Mouse (Mus musculus) mouse trophoblast stem cell (cell line): ENCODE data around the gene Ppp1r14c.
"Not testable (repeated sequence)": the region's sequence is repeated elsewhere in the genome, so short reads cannot be mapped to it uniquely, and the experiment has no call there.

Source experiments
- in situ Hi-C, 2 experiments: fragments of 300-500 bp; cut with MseI, MboI; formaldehyde crosslinking; loops; 2 replicates in 1 of 2; 3 replicates in 1 of 2; pipeline ENCODE4 v1.15.1; 2025

Gene Ppp1r14c

GRCm38 (mm10) chr10:3460841-3461240 is 95.0 kb downstream of the Ppp1r14c start:
- in situ Hi-C loops: no loop called here

- in situ Hi-C loops: no loop called here
These were observed 100.3 kb downstream of the Ppp1r14c start for GRCm38 (mm10) chr10:3466135-3466626.

GRCm38 (mm10) chr10:3468590-3468989 is 102.7 kb downstream of the Ppp1r14c start:
- in situ Hi-C loops: no loop called here

- in situ Hi-C loops: no loop called here
These were observed 110.8 kb downstream of the Ppp1r14c start for GRCm38 (mm10) chr10:3476611-3477010.

GRCm38 (mm10) chr10:3479772-3480171 is 113.9 kb downstream of the Ppp1r14c start:
- in situ Hi-C loops: no loop called here

- in situ Hi-C loops: no loop called here
These were observed 124.2 kb downstream of the Ppp1r14c start for GRCm38 (mm10) chr10:3490052-3490451.

GRCm38 (mm10) chr10:3496791-3497190 is 130.9 kb downstream of the Ppp1r14c start:
- in situ Hi-C loops: no loop called here

- in situ Hi-C loops: not testable (repeated sequence)
These were observed 135.0 kb downstream of the Ppp1r14c start for GRCm38 (mm10) chr10:3500846-3501245.

- in situ Hi-C loops: no loop called here
These were observed 141.8 kb downstream of the Ppp1r14c start for GRCm38 (mm10) chr10:3507484-3508221.

- in situ Hi-C loops: no loop called here
These were observed 142.3 kb downstream of the Ppp1r14c start for GRCm38 (mm10) chr10:3508222-3508588.

- in situ Hi-C loops: no loop called here
These were observed 142.9 kb downstream of the Ppp1r14c start for GRCm38 (mm10) chr10:3508746-3509145.

GRCm38 (mm10) chr10:3509663-3510277 is 143.9 kb downstream of the Ppp1r14c start:
- in situ Hi-C loops: no loop called here

- in situ Hi-C loops: no loop called here
These were observed 144.6 kb downstream of the Ppp1r14c start for GRCm38 (mm10) chr10:3510486-3510885.

GRCm38 (mm10) chr10:3511401-3511800 is 145.5 kb downstream of the Ppp1r14c start:
- in situ Hi-C loops: no loop called here

- in situ Hi-C loops: no loop called here
These were observed 146.9 kb downstream of the Ppp1r14c start for GRCm38 (mm10) chr10:3512620-3513305.

- in situ Hi-C loops: no loop called here
These were observed 148.1 kb downstream of the Ppp1r14c start for GRCm38 (mm10) chr10:3513947-3514346.
